Mouse (Mus musculus): ENCODE measurements around the gene Tas2r107. TPM values are rescaled to one million over a fixed set of nuclear protein-coding genes. Genes with fewer than 3 reads are reported as not detected.
"Not testable (repeated sequence)": the region's sequence is repeated elsewhere in the genome, so short reads cannot be mapped to it uniquely, and the experiment has no call there.

The Tas2r107 gene
- not detected for total RNA-seq (2021)
- long read RNA-seq, experiment 1 = 0 reads
- long read RNA-seq, experiment 2 = 0 reads

DNA sequence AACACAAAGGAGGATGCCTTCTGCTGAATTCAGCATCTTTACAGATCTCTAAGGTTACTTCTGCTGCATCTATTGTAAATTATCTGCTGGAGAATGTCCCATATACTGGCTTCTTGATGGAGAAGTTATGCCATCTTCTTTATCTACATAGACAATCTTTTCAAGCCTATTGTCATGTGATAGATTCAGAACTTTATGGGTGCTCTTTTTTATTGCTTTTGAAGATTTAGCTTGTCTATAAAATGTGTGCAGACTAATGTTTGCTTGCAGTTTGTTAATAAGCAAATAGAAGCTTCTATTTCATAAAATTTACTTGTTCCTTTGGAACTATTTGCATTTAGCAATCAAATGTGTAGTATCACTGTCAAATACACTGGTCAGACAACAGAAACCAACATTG, at the start of gene Tas2r107:
Tas2r107 (minus strand) TSS at position 101 of the 400 bp plus-strand sequence.
- DNase-seq (ENCODE audit: extremely low spot score in 1 of 2, low spot score in 2 of 2) = no peak
- intact Hi-C loops (cut with DNase I) = no loop called here
- no peak within 1 kb of the TSS for H3K4me3 ChIP-seq
- H3K27ac ChIP-seq = no peak within 1 kb of the TSS
- TF ChIP-seq CTCF (IDR thresholded peaks at IDR 0.05) = no peak

DNA sequence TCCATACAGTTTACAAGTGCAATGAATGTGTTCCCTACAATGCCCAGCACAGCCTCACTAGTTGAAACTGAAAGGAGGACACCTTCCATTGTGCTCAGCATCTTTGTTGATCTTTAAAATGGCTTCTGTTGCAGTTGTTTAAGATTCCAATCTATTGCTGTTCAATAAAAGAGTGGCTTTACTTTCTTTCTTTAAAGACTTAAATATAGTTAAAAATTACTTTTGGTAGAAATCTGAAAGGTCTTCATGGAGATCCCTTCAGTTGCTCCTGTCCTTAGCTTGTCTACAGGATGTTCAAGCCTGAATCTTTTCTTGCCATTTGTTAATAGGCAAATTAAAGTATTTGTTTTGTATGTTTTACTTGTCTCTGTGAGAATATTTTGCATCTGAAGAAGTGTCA, 30.0 kb upstream of the Tas2r107 start, which contains the start of gene Tas2r114:
Tas2r114 (minus strand) TSS at position 101 of the 400 bp plus-strand sequence.
- H3K27ac ChIP-seq = no peak within 1 kb of the TSS
- no peak within 1 kb of the TSS for H3K4me3 ChIP-seq
- intact Hi-C loops (cut with DNase I) = no loop called here
- no peak for DNase-seq (ENCODE audit: extremely low spot score in 1 of 2, low spot score in 2 of 2)
- TF ChIP-seq CTCF (IDR thresholded peaks at IDR 0.05) = no peak

DNA sequence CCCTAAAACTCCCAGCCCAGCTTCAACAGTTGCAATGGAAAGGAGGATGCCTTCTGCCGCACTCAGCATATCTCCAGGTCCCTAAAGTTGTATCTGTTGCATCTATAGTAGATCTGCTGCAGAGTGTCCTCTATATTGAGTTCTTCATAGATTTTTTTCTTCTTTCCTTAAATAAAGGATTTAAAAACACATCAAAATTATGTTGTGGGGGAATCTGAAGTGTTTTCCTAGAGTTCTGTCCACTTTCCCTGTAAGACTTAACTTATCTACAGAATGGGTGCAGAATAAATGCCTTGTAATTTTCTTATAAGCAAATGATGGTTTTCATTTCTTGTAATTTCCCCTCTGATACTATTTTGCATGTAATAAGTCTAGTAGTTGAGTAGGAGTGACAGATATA, 27.4 kb upstream of the Tas2r107 start, which contains the start of gene Tas2r105:
Tas2r105 (minus strand) TSS at position 101 of the 400 bp plus-strand sequence.
- Histone ChIP-seq H3K4me3 (no peak within 1 kb of the TSS), H3K27ac (no peak within 1 kb of the TSS)
- DNase-seq (ENCODE audit: extremely low spot score in 1 of 2, low spot score in 2 of 2) = no peak
- no peak for TF ChIP-seq CTCF (IDR thresholded peaks at IDR 0.05)
- intact Hi-C loops (cut with DNase I) = no loop called here

DNA sequence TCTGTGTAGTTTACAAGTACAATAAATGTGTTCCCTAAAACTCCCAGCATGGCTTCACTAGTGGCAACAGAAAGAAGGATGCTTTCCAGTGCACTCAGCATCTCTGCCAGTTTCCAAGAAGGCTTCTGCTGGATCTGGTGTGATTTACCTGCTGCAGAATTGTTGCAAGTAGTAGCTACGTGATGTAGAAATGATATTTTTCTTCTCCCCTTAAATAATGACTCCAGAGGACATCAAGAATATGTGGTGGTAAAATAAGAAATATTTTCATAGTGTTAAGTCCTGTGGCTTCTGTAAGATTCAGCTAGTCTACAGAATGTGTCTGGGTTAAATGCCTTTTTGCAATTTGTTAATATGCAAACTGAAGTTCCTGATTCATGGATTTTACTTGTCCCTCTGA, 25.7 kb upstream of the Tas2r107 start, which contains the start of gene Tas2r104:
Tas2r104 (minus strand) TSS at position 101 of the 400 bp plus-strand sequence.
- H3K27ac ChIP-seq = no peak within 1 kb of the TSS
- TF ChIP-seq CTCF (IDR thresholded peaks at IDR 0.05) = no peak
- no peak for DNase-seq (ENCODE audit: extremely low spot score in 1 of 2, low spot score in 2 of 2)
- H3K4me3 ChIP-seq = no peak within 1 kb of the TSS
- intact Hi-C loops (cut with DNase I) = no loop called here

DNA sequence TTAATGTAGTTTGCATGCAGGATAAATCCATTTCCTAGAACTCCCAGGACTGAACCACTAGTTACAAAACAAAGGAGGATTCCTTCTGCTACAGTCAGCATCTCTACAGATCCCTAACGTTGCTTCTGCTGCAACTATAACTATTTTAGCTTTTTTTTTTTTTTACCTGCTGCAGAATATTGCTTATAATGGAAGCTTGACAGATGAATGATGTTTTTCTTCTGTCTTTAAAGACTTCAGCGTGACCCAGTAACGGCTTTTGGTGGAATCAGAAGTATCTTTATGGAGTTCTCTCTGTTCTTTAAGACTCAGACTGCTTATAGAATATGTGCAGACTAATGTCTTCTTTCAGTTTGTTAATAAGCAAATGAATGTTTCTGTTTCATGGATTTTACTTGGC, 18.8 kb upstream of the Tas2r107 start, which contains the start of gene Tas2r106:
Tas2r106 (minus strand) TSS at position 101 of the 400 bp plus-strand sequence.
- Histone ChIP-seq H3K27ac (no peak within 1 kb of the TSS), H3K4me3 (no peak within 1 kb of the TSS)
- intact Hi-C loops (cut with DNase I) = no loop called here
- no peak for TF ChIP-seq CTCF (IDR thresholded peaks at IDR 0.05)
- DNase-seq (ENCODE audit: extremely low spot score in 1 of 2, low spot score in 2 of 2) = no peak

GRCm38 (mm10) chr6:131630812-131631211, 29.1 kb downstream of the Tas2r107 start, which contains the start of gene Tas2r130:
TSS of gene Tas2r130 (minus strand) at chr6:131630912.
- intact Hi-C loops (cut with DNase I) = no loop called here
- TF ChIP-seq CTCF (IDR thresholded peaks at IDR 0.05) = no peak

GRCm38 (mm10) chr6:131609956-131610355, 50.0 kb downstream of the Tas2r107 start:
- intact Hi-C loops (cut with DNase I); H3K4me3 ChIP-seq; DNase-seq (ENCODE audit: extremely low spot score in 1 of 2, low spot score in 2 of 2); H3K27ac ChIP-seq: not testable (repeated sequence)

More at GRCm38 (mm10) chr6:131630812-131631211, 29.1 kb downstream of the Tas2r107 start, which contains the start of gene Tas2r130:
- no peak within 1 kb of the TSS for H3K4me3 ChIP-seq
- H3K27ac ChIP-seq = no peak within 1 kb of the TSS
- DNase-seq (ENCODE audit: extremely low spot score in 1 of 2, low spot score in 2 of 2) = no peak

Other genes starting within 250 kb of the Tas2r107 start
- not detected for gene 5430401F13Rik, start 173.7 kb downstream of the Tas2r107 start, total RNA-seq (2021)
- gene Gm6619, start 173.7 kb downstream of the Tas2r107 start, total RNA-seq (2021) = not detected
- gene Tas2r130, start 29.2 kb downstream of the Tas2r107 start, total RNA-seq (2021) = not detected
- gene Tas2r106, start 18.7 kb upstream of the Tas2r107 start, total RNA-seq (2021) = not detected
- gene Tas2r104, start 25.6 kb upstream of the Tas2r107 start, total RNA-seq (2021) = not detected
- gene Tas2r105, start 27.3 kb upstream of the Tas2r107 start, total RNA-seq (2021) = not detected
- not detected for gene Tas2r114, start 29.9 kb upstream of the Tas2r107 start, total RNA-seq (2021)